Mouse (Mus musculus): ENCODE data around the gene Gm266.

Gene Gm266

GRCm38 (mm10) chr12:111437222-111437900, 48.3 kb downstream of the Gm266 start:
- CTCF ChIA-PET: interaction anchor here in 3 of 4 experiments (0.6 to 4.4 kb wide), 6 partner anchors 11 to 36 kb away, joined by 3 to 34 read pairs (median 4); no protein-coding TSS in a partner anchor

GRCm38 (mm10) chr12:111436640-111437039, 49.0 kb downstream of the Gm266 start:
- ChIA-PET CTCF (interaction anchor here in 3 of 4 experiments (0.7 to 4.4 kb wide), 5 partner anchors 11 to 13 kb away, joined by 3 to 34 read pairs (median 4); no protein-coding TSS in a partner anchor), POLR2A (no interaction called here)

More at GRCm38 (mm10) chr12:111437222-111437900, 48.3 kb downstream of the Gm266 start:
- POLR2A ChIA-PET: interaction anchor here in 1 of 4 experiments (2.1 kb wide), 1 partner anchor 11 kb away, joined by 6 read pairs; no protein-coding TSS in a partner anchor

GRCm38 (mm10) chr12:111436170-111436569, 49.5 kb downstream of the Gm266 start:
- ChIA-PET CTCF (interaction anchor here in 3 of 4 experiments (0.7 to 4.4 kb wide), 4 partner anchors 10 to 12 kb away, joined by 3 to 34 read pairs (median 4); no protein-coding TSS in a partner anchor), POLR2A (interaction anchor here in 1 of 4 experiments (1.0 kb wide), 1 partner anchor 15 kb away, joined by 3 read pairs; no protein-coding TSS in a partner anchor)

GRCm38 (mm10) chr12:111434745-111435327, 50.8 kb downstream of the Gm266 start:
- POLR2A ChIA-PET: interaction anchor here in 2 of 4 experiments (0.5 to 1.7 kb wide), 7 partner anchors 9 to 573 kb away, joined by 3 to 6 read pairs (median 4); no protein-coding TSS in a partner anchor

More at GRCm38 (mm10) chr12:111434745-111435327, 50.8 kb downstream of the Gm266 start:
- CTCF ChIA-PET: interaction anchor here in 3 of 4 experiments (0.6 to 4.4 kb wide), 9 partner anchors 9 to 71 kb away, joined by 3 to 34 read pairs (median 5); no protein-coding TSS in a partner anchor

All from embryonic stem cell, embryonic (primary cell).